Mouse (Mus musculus) small intestine, adult 2 months (tissue): ENCODE data around the gene Mutyh.

ENCODE experiments used
- CTCF ChIP-seq: fragments of 200-500 bp; IDR thresholded peaks from 2 replicates; pipeline ENCODE4 v1.5.1; 2012; ENCODE audit warnings: low read depth, mild to moderate bottlenecking, control low read depth, inconsistent platforms, low read length, moderate library complexity, mixed read lengths; ENCODE audit not compliant: insufficient replicate concordance, insufficient read length; ENCODE audit errors: extremely low read depth
- POLR2A ChIP-seq: fragments of 200-500 bp; IDR thresholded peaks from 2 replicates; pipeline ENCODE4 v1.6.1; 2012; ENCODE audit warnings: low read depth, mild to moderate bottlenecking, control low read depth, inconsistent platforms, low read length, moderate library complexity

GRCm38 (mm10) chr4:116776391-116776790, 31.1 kb upstream of the Mutyh start:
- TF ChIP-seq POLR2A, result no peak
- peak; percentile 9; the same call in 1 of the 2 replicates for TF ChIP-seq CTCF
